Mouse (Mus musculus) telencephalon, adult 2 months (tissue): Measurements from ENCODE around the gene Olfr1394.
"Not testable (repeated sequence)": the region's sequence is repeated elsewhere in the genome, so short reads cannot be mapped to it uniquely, and the experiment has no call there.

Experiments
- DNase-seq: peaks from one replicate; pipeline ENCODE4 v3.0.0-alpha.2; 2011; ENCODE audit warnings: low read depth, low spot score

Gene Olfr1394

GRCm38 (mm10) chr11:49189737-49190136, 35.6 kb downstream of the Olfr1394 start:
- DNase-seq: peak; percentile 31

GRCm38 (mm10) chr11:49191083-49191482, 36.9 kb downstream of the Olfr1394 start:
- peak; percentile 6 for DNase-seq

GRCm38 (mm10) chr11:49194771-49195170, 40.6 kb downstream of the Olfr1394 start:
- not testable (repeated sequence) for DNase-seq

GRCm38 (mm10) chr11:49195819-49196322, 41.7 kb downstream of the Olfr1394 start:
- no peak for DNase-seq

GRCm38 (mm10) chr11:49200666-49201065, 46.5 kb downstream of the Olfr1394 start:
- no peak for DNase-seq

GRCm38 (mm10) chr11:49201142-49201541, 47.0 kb downstream of the Olfr1394 start:
- no peak for DNase-seq

GRCm38 (mm10) chr11:49202071-49202470, 47.9 kb downstream of the Olfr1394 start:
- no peak for DNase-seq

GRCm38 (mm10) chr11:49202523-49203061, 48.4 kb downstream of the Olfr1394 start:
- DNase-seq: peak; percentile 6

- peak; percentile 89 for DNase-seq
Measured at GRCm38 (mm10) chr11:49203129-49203768, 49.1 kb downstream of the Olfr1394 start, which contains the start of gene Zfp62. Zfp62 (plus strand) TSS chr11:49203292.

GRCm38 (mm10) chr11:49203771-49204497, 49.8 kb downstream of the Olfr1394 start:
- DNase-seq: peak; percentile 26

- no peak for DNase-seq
Measured at GRCm38 (mm10) chr11:49205080-49205590, 51.0 kb downstream of the Olfr1394 start.

- no peak for DNase-seq
Measured at GRCm38 (mm10) chr11:49207495-49207894, 53.3 kb downstream of the Olfr1394 start.
